Mouse (Mus musculus) lung, postnatal 14 days (tissue): ENCODE measurements at regions not wholly inside any gene's neighbourhood (a gene's known extent, or its start where the extent isn't known, plus 50 kb on each side); places are given as distances from the start of the nearest gene placed in this dataset.

Experiments used
- DNase-seq: peaks from one replicate; pipeline ENCODE4 v3.0.0; 2021

DNA sequence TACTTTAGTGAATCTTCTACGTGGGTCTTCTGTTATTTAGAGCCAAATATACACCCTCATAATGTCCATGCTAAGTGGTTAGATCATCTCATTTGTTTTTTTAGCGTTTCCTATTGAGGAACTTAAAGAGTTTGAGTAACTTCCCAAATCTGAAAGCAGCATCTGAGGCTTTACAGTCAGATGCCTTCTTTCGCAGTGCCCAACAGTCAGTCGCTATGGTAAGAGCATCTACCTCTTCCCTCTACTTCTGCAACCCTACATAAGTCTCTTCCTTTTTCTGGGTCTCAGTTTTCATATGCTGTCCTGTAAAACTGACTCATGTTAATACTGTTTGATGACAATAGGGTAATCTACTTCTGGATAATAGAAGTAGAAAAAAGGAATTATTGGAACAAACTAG, 146.8 kb downstream of the Ktn1 start:
- DNase-seq: no peak

DNA sequence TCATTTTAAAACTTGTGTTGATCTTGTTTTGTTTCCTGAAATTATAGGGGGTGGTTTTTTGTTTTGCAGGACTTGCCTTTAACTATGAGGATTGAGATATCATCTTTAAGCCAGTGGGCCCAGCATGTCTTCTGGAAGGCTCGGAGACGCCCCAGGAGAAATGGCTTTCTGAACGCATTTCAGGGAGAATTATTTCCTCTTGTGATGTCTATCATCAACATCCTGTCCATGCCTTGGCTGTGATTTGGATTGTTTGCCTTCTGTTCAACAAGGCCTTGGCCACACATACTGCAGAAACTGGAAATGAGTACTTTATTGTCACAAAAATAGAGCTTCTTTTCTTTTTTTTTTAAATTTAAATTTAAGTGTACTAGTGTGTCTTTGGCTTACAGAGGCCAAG, 150.0 kb downstream of the Ktn1 start:
- DNase-seq: no peak

DNA sequence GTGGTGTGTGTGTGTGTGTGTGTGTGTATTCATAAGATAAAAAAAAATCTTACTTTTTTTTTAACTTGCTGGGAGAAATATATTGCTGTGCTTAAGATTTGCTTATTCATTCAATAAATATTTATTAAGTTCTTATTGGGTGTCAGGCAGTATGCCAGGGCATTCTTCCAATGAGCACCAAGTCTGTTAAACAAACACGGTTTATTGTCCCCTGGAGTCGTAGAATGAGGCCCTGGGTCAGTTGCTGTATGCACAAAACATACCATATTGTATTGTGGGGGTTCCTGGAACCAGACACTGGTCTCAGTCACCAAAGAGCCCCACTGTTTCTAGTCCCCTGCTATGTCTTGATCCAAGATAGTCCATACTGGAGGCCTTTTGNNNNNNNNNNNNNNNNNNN, 151.3 kb downstream of the Ktn1 start:
- DNase-seq: peak; percentile 65

DNA sequence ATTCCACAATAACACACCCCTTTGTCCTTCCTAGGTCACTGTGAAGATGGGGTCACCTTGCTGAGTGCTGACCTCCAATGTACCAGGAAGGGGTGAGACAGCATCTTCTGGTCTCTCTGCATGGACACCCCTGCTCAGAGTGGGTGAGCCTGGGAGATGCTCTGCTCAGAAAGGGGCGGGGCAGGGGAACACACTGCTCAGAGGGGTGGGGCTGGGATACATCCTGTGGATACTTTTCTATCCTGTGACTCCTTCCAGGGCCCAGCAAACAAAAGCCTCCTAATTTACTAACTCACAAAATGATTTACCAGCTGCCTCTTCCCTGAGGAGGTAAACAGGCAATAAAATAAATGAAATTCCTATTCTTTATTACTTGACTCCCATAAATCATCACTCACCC, 157.0 kb downstream of the Ktn1 start:
- DNase-seq: no peak

DNA sequence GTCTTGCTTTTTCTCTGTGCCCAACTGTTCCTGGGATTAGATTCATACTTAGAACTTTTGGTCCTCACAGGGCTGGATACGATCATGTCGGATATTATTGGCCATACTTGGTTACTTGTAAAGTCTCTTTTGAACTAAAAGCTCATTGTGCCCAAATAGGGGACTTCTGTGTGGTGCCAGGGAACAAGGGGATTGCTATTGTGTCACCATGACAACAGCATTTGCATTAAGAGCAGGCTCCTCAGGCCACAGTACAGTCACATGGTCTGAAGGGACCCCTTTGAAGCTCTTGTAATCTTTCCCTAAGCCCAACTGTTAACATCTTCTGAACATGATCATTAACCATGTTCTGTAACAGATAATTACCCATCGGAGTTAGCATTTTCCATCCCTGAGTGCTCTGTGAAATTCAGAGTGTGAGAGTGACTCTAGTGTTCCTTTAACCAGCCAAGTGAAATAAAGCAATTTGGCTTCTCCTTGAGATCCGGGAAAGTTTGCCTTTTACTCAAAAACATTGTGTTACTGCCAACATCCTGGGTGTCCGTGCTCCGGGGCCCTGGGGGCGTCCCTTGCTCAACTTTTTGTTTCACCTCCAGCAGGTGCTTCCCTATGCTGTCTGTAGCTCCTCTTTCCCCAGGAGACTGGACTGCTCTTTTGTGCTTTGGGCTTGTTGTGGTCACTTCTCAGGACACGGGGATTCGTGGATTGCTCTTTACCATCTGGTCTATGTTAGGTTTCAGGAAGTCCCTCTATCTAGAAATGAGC, 157.7 kb downstream of the Ktn1 start:
- no peak for DNase-seq

DNA sequence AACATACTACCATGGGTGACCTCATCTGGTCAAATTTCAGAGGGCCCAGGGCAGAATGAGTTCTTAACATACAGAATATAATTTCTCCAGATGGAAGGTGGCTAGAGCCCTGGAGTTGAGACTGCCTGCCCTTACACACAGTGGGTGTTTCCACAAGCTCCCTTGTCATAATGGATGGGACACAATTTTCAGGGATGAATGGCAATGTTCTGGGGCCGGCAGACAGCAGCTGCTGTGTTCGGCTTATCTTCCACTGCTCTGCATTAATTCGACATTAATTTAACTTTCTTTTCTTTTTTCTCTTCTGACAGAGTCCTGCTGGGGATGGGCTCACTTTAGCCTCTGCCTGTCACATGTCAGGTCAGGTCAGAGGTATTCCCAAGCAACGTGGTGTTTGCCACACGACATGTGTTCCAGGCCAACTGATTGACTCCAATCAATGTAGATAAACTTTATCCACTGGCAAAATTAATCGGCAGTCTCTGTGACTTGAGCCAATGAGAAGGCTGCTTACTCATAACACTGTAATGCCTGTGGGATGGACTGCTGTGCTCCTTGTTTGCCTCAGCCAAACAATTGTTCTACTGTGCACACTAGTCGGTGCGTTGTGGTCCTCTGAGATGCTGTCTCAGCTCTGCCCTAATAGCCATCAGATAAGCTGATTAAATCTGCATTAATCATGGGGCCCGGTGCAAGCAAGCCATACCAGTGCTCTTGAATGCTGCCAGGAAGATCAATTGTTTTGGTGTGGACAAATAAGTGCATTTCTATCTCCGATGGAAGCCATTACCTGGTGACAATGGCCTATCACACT, 160.1 kb downstream of the Ktn1 start:
- DNase-seq: no peak

DNA sequence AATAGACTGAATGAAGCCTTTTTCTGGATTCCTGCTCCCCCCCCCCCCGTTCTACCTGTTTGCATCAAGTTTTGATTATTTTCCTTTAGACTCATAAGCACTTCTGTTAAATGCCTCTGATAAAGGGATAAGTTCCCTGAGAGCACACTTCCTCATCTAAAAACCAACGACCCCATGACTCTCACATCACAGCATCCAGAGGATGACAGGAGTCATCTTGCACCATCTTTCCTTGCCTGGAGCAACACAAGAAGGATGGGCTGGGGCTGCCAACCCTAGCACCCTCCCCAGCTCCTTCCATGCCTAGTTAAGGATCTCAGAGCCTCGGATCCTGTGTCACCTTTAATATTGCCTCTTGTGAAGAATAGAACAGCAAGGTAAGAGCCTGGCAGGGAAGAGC, 170.0 kb downstream of the Ktn1 start:
- DNase-seq: no peak

DNA sequence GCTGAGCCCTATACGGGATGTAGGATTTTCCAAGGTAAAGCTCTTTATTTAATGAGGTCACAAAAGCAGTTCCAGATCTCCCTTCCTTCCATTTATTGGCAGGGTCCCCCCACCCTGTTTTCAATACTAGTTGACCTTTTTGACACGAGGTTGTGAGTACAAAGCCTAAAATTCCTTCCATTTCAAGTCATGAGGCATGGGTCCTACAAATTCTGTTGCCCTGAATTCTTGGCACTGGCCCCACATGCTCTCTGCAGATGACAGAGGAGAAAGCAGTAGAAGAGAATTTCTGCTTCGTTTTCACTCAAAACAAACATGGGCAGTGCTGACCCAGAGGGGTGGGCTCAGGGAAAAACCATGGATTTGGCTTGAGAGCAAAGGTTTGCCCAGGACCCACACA, 170.4 kb downstream of the Ktn1 start:
- peak; percentile 57 for DNase-seq

DNA sequence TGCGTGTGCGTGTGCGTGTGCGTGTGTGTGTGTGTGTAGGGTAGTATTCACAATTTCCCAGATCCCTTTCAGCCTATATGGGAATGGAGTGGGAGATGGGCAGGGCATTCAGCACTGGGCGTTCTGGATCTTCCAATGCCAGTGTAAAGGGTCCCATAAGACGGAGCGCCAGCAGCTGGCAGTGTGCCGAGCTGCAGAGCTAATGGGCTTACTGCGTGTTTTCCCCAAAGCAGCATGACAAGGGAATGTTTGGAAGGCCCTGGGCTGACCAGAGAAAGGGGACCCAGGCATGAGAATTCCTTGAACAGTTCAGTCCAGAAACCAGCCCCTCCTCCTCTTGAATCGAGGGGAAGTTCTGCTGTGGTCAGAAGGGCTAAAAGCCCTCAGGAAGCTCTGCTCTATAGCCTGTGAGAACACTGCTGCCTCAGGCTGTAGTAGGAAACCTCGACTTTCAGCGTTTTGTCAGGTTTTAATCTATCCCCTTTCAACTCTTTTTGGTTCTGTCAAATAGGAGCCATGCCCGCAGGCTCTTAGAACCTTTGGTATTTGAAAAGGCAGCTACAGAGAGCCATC, 172.4 kb downstream of the Ktn1 start:
- no peak for DNase-seq

DNA sequence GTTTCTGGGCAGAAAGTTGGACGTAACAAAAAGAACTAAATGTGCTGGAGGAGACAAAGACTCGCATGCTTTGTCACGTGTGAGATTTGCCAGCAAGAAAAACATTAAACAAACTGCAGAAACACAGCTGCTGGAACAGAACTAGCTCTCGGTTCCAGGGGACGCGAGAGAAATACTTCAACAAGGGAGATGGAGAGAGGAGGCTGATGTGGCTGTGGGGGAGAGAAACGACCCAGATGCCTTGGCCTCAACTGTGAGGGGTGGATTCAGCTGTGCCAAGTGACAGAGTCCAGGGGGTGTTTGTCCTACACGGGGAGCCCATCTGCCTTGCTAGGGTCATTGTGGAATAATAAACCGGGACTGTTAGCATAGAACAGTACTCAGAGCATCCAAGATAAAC, 174.9 kb downstream of the Ktn1 start:
- DNase-seq: peak; percentile 28

DNA sequence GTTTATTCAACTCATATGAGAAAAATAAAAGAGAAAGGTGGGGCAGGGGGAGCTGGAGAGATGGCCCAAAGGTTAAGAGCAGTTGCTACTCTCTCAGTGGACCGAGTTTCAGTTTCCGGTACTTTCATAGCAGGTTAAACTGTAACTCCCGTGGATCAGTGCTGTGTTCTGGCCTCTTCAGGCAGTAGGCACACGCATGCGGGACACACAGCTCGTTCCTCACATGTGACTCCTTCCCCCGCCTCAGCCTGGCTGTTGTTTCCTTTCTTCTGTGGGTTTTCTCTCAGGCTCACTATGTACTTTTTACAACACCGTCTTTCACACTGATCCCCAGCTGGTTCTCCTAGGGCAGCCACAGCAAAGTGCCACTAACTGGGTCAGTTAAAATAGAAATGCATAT, 175.4 kb downstream of the Ktn1 start:
- no peak for DNase-seq

DNA sequence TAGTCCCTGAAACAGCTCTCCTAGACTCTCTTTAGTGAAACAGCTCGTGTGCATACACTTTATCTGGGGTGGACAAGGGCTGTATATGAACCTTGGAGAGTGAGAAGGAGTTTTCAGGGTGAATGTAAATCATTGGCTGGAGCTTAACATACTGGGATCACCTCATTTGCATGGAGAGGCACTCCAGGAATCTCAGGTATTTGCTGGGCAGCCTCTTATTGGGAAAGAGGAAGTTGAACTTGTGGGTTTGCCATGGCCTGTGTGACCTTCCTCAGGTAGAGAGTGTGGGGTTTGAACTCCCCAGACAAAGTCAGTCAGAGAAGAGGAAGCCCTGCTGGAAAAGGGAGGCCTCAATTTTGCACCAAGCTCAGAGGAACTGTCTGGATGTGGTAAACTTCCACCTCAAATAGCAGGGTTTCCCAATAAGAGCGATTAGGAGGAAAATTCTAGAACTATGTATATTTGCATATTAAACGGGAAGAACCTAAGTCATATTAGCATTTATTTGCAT, 177.3 kb downstream of the Ktn1 start:
- no peak for DNase-seq

DNA sequence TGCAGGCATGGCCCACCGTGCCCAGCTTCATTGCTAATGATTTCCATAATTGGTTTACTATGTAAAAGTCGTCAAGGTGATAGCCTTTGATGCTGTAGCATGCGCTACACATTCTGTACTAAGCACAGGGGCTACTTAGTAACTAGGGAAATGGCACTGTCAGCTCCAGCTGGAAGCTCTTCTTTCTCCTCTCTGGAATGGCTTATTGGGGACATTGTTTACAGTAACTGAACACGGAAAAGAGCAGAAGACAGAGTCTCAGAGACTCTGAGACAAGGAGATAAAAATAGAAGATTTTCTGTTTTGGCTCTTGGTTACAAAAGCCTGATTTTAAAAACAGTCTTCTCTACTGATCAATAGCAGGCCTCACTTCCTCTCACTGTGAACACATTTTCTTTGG, 178.3 kb downstream of the Ktn1 start:
- DNase-seq: no peak

DNA sequence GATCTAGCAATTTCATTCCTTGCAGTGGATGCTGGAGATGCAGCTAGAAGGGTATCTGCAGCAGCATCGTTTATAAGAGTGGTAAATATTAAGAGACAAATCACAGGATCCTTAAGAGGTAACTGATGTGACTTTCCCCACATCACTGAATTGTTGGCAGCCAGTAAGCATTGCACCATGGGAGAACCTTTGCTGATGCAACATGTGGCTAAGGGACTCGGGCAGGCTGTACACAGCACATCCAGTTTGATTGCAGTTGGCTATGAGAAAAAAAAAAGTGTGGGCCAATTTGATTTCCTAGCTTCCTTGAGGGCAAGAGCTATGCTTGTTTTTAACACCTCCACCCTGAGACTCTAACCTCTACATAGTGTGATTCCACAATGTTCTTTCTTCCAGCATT, 179.4 kb downstream of the Ktn1 start:
- DNase-seq: no peak

DNA sequence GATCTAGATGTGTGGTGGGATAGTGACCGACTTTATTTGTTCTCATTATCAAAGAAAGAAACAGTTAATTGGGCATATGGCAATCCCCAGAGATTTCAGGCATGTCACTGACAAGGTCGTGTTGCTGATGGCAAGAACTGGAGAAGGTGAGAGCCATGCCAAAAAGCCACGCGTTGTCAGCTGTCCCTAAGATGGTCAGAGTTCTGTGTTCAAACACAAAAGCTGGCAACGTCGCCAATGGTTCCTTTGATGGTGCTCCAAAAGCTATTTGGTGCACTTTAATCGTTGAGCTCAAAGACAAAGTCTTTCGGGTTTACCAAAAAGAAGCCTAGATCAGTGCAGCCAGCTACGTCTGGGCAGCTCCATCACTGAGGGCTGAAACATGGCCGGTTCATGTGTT, 185.4 kb downstream of the Ktn1 start:
- DNase-seq: no peak

DNA sequence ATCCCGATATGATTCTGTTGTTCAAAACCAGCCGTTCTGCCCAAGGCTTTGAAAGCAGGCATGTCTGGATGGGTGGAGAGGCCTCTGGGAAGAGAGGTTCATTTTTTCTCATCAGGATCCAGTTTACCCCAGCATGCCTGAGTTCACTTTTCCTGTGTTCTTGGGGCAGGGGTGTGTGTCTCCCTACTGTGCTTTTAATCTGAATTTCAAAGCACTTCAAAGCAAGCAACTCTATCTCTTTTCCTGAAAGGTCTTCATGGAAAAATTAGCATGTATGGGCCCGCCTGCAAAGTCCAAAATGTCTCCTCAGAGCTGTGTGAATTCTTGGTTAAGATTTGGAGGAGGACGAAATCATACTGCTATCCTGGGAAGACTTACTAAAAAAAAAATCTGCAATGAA, 187.2 kb downstream of the Ktn1 start:
- no peak for DNase-seq

DNA sequence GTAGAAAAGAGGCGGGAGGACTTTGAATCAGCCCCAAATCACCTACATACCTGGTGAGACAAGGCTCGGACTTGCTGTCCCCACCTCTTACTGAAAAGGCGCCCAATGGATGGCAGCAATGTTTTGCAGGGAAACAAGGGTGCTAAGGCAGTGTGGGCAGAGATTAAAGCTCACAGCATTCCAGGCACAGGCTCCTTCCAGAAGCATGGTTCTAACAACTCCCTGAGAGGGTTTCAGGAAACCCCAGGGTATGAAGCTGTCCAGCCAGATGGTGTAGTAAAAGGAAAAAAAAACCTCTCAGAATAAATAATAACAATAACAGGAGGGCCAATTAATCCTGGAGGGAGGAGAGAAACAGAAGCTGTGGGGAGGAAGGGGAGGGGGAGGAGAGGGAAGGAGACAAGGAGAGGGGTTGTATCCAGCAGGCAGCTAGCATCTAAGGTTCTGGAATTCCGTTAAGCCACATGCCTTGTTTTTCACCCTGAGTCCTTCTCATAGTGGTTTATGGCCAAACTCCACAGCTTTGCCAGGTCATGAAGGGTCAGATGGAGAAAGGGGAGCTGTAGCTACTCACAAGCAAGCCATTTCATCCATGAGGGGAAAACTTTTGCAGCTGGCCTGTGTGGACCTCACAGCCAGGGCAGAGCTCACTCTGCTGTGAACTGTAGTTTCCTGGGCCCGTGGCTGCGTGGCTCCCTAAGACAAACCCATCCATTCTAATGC, 191.4 kb downstream of the Ktn1 start:
- peak; percentile 32 for DNase-seq

DNA sequence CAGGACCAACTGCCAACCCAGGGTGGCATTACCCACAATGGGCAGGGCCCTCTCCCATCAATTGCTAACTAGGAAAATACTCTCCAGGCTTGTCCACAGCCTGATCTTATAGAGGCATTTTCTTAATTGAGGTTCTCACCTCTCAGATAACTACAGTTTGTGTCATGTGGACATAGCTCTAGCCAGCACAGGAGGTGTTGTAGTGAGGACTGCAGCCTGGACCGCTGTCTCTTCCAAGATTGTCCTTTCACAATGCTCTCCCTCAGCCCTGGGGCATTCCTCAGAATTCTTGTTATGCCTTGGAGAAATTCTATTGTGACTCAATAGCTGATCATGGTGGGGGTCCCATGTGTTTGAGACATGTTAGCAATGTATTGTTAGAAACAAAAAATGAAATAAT, 196.1 kb downstream of the Ktn1 start:
- no peak for DNase-seq

DNA sequence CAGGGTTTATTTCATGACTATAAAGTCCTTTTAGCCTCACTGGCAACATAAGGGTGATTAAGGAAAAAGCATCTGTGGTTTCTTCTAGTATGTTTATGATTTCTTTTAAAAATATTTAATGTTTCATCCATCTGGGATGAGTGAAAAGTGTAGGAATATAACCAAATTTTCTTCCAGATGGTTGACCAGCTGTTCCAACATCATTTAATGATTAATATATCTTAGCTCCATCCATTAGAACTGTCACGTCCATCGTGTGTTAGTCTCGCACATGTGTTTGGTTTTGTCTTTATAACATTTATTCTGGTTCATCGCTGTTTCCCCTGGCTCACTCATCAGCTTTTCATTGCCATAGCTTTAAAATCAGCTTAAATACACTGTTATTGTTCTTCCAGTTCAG, 200.6 kb downstream of the Ktn1 start:
- no peak for DNase-seq

DNA sequence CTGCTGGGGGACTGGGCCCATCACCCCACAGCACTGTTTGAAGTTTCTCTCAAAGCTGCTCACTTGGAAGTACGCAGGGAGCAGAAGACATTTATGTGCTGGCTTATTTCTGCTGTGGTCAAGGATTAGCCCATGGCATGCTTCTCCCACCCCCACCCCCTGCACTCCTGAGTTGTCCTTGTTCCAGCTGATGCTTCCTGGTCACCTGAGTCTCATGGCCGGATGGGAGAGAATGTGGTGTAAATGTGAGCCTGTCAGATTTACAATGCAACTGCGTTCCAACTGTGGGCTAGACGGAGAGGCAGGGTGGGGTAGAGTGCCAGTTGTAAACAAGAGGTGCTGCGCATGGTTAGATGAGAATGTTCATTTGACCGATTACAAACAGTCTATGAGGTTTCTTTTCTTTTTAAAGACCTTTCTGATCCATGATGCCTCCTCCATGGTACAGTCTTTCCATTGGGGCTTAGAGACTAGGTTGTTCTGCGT, 208.1 kb downstream of the Ktn1 start:
- no peak for DNase-seq

DNA sequence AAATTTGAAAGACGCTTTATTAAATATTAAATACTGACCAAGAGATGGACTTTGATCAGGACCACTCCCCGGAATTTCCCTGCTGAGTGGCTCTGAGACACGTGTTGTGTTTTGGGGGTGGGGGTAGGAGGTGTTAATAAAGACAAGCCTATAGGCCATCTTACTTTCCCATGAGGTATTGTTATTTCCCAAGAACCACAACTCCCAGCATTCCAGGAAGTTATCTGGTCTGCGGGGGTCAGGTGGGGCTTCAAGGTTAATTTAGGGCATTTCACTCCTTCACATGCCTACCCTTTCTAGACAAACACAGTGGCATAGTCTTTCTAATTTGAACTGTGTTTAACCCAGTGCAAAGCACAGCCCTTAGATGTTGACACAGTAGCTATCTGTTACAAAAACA, 209.0 kb downstream of the Ktn1 start:
- no peak for DNase-seq

DNA sequence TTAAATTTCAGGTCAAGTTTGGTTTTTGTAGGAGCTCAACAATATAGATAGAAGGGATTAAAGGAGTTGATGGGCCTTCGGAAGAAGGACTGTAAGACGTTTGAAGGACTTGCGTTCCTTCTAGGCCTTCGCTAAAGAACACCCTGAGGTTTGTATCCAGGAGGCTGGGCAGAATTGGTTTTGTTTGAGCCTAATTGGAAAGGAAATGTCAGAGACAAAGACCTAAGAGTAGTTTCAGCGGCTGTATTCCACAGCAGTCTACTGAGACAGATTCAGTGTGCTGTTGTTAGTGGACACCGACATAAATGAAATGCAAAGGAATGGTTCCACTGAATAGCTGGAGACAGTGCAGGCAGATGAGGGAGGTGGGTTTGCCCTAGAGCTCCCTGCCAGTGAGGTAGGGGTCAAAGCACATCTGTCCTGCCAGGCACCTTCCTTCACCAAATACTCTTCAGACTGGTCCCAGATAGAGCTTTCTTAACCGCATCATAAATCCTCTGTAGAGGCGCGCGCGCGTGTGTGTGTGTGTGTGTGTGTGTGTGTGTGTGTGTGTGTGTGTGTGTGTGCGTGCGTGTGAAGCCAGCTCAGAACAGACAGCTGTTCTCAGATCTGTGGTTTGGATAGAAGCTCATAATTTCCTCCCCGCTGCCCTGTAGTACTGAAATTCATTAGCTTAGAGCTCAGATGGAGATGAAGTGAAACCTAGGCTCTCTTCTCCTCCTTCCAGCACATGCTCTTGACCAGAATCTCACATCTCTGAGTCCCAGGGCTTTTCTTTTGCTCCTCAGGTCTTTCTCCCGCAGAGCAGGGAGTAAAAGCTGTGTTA, 209.7 kb downstream of the Ktn1 start:
- DNase-seq: no peak
